Mouse (Mus musculus) liver, embryonic 11.5 days (tissue): ENCODE data around the gene Srpk2. TPM values are rescaled to one million over a fixed set of nuclear protein-coding genes. Genes with fewer than 3 reads are reported as not detected.
"Not testable (repeated sequence)": the region's sequence is repeated elsewhere in the genome, so short reads cannot be mapped to it uniquely, and the experiment has no call there.

Experiments
- ATAC-seq: fragments of 200-750 bp; cut with Nextera tagmentation; replicated peaks from 2 replicates; pipeline ENCODE4 v1.8.0; 2017; ENCODE audit warnings: moderate number of reproducible peaks, mild to moderate bottlenecking, moderate TSS enrichment, moderate library complexity; ENCODE audit not compliant: low FRiP score
- DNase-seq: peaks from one replicate; pipeline ENCODE4 v3.0.0-alpha.2; 2017; ENCODE audit warnings: low spot score
- H3K27ac ChIP-seq: fragments of 300-500 bp; sonication (generic); 2 replicates; pipeline ENCODE4 v1.5.1; 2014; ENCODE audit warnings: mild to moderate bottlenecking, low read depth, low read length, control low read depth
- H3K27me3 ChIP-seq: fragments of 300-500 bp; sonication (generic); replicated peaks from 2 replicates; pipeline ENCODE4 v1.6.1; 2014; ENCODE audit warnings: low read length, mixed read lengths; ENCODE audit not compliant: control insufficient read depth, insufficient read depth
- H3K36me3 ChIP-seq: fragments of 300-500 bp; sonication (generic); 2 replicates; pipeline ENCODE4 v1.6.1; 2014; ENCODE audit warnings: mild to moderate bottlenecking, low read length, moderate library complexity, mixed read lengths; ENCODE audit not compliant: control insufficient read depth, insufficient read depth
- H3K4me1 ChIP-seq: fragments of 300-500 bp; sonication (generic); replicated peaks from 2 replicates; pipeline ENCODE4 v1.6.1; 2014; ENCODE audit warnings: low read length, mixed read lengths; ENCODE audit not compliant: control insufficient read depth, insufficient read depth
- H3K4me2 ChIP-seq: fragments of 300-500 bp; sonication (generic); 2 replicates; pipeline ENCODE4 v1.6.1; 2014; ENCODE audit warnings: mild to moderate bottlenecking, control low read depth, moderate library complexity
- H3K4me3 ChIP-seq: fragments of 300-500 bp; sonication (generic); 2 replicates; pipeline ENCODE4 v1.5.1; 2014; ENCODE audit warnings: low read depth, low read length, control low read depth
- H3K9ac ChIP-seq: fragments of 300-500 bp; sonication (generic); 2 replicates; pipeline ENCODE4 v1.6.1; 2014; ENCODE audit warnings: low read depth, low read length, control low read depth
- H3K9me3 ChIP-seq: fragments of 300-500 bp; sonication (generic); 2 replicates; pipeline ENCODE4 v1.6.1; 2016; ENCODE audit warnings: low read length, inconsistent platforms, mixed read lengths; ENCODE audit not compliant: control insufficient read depth
- WGBS: fragments of 180-500 bp; shearing (Covaris S2); extraction: QIAGEN DNeasy Blood & Tissue Kit; methylation state at CpG from one replicate; pipeline ENCODE4 v1.1.7; 2014; 5-methylcytosine and 5-hydroxymethylcytosine counted together
- polyA plus RNA-seq: library from polyadenylated mRNA; unstranded; fragments of >200 nt; fragmentation: Nextera tagmentation; extraction: Ambion mirVana; gene quantifications from 2 replicates; pipeline ENCODE4 v1.2.1, GENCODE M21; 2014

The Srpk2 gene
- polyA plus RNA-seq, 1 experiment from 2014 or later, result 20.7 TPM

- H3K9ac ChIP-seq, result no peak overlapping the region
- H3K4me3 ChIP-seq, result no peak overlapping the region
- no peak overlapping the region for H3K4me2 ChIP-seq
- H3K27me3 ChIP-seq, result no peaks in the 10 kb centered on the region
- DNase-seq (no peak), ATAC-seq (no peak)
- WGBS, result 54% methylated on average over 5 of the region's 5 CpGs
- no peak overlapping the region for H3K27ac ChIP-seq
- H3K9me3 ChIP-seq, result no peaks in the 10 kb centered on the region
- H3K4me1 ChIP-seq, result peaks cover 14% of the 10 kb centered on the region
- no peaks in the 10 kb centered on the region for H3K36me3 ChIP-seq
Measured at GRCm38 (mm10) chr5:23596326-23596965, 88.0 kb downstream of the Srpk2 start.

- not testable (repeated sequence) for H3K4me2 ChIP-seq, H3K4me1 ChIP-seq, H3K27ac ChIP-seq, DNase-seq, H3K4me3 ChIP-seq, H3K9me3 ChIP-seq, H3K27me3 ChIP-seq, ATAC-seq, H3K36me3 ChIP-seq, H3K9ac ChIP-seq
- WGBS, result 92% methylated on average over 4 of the region's 5 CpGs
Measured at GRCm38 (mm10) chr5:23590298-23590697, 94.1 kb downstream of the Srpk2 start.

GRCm38 (mm10) chr5:23587614-23588013, 96.8 kb downstream of the Srpk2 start:
- Histone ChIP-seq H3K4me1 (peaks cover 2% of the 10 kb centered on the region; the same call in 1 of the 2 replicates), H3K4me3 (no peak overlapping the region), H3K27ac (no peak overlapping the region), H3K9ac (no peak overlapping the region), H3K9me3 (no peaks in the 10 kb centered on the region), H3K4me2 (no peak overlapping the region), H3K36me3 (no peaks in the 10 kb centered on the region), H3K27me3 (no peaks in the 10 kb centered on the region)
- WGBS, result 58% methylated on average over 2 of the region's 2 CpGs
- DNase-seq (no peak), ATAC-seq (no peak)

GRCm38 (mm10) chr5:23586531-23587453, 97.6 kb downstream of the Srpk2 start:
- H3K27ac ChIP-seq, result no peak overlapping the region
- no peaks in the 10 kb centered on the region for H3K36me3 ChIP-seq
- H3K9ac ChIP-seq, result no peak overlapping the region
- no peak overlapping the region for H3K4me3 ChIP-seq
- WGBS, result 78% methylated on average over 13 of the region's 13 CpGs
- no peaks in the 10 kb centered on the region for H3K27me3 ChIP-seq
- no peak overlapping the region; the same call in 1 of the 2 replicates for H3K4me2 ChIP-seq
- ATAC-seq, result no peak
- no peaks in the 10 kb centered on the region for H3K9me3 ChIP-seq
- no peak for DNase-seq
- H3K4me1 ChIP-seq, result peaks cover 2% of the 10 kb centered on the region; the same call in 1 of the 2 replicates

- Histone ChIP-seq H3K4me1 (no peaks in the 10 kb centered on the region; the same call in 1 of the 2 replicates), H3K4me3 (no peak overlapping the region), H3K4me2 (no peak overlapping the region), H3K9ac (no peak overlapping the region), H3K36me3 (no peaks in the 10 kb centered on the region), H3K27ac (no peak overlapping the region), H3K27me3 (no peaks in the 10 kb centered on the region), H3K9me3 (no peaks in the 10 kb centered on the region)
- no peak for ATAC-seq
- DNase-seq, result no peak
- 74% methylated on average over 2 of the region's 2 CpGs for WGBS
Measured at GRCm38 (mm10) chr5:23581484-23582060, 102.8 kb downstream of the Srpk2 start.

- Histone ChIP-seq H3K9ac (no peak overlapping the region), H3K27me3 (no peaks in the 10 kb centered on the region), H3K27ac (no peak overlapping the region), H3K36me3 (no peaks in the 10 kb centered on the region; the same call in 1 of the 2 replicates), H3K4me1 (no peaks in the 10 kb centered on the region; the same call in 1 of the 2 replicates), H3K4me3 (no peak overlapping the region), H3K9me3 (no peaks in the 10 kb centered on the region), H3K4me2 (no peak overlapping the region)
- WGBS, result 86% methylated on average over 3 of the region's 3 CpGs
- DNase-seq (no peak), ATAC-seq (no peak)
Measured at GRCm38 (mm10) chr5:23579120-23579880, 105.1 kb downstream of the Srpk2 start.

- Histone ChIP-seq H3K4me3 (no peak overlapping the region), H3K36me3 (no peaks in the 10 kb centered on the region; the same call in 1 of the 2 replicates), H3K27me3 (no peaks in the 10 kb centered on the region), H3K9ac (no peak overlapping the region), H3K4me1 (no peaks in the 10 kb centered on the region; the same call in 1 of the 2 replicates), H3K9me3 (0 out of 2 replicates have a peak, but pooled peaks cover 3% of the 10 kb centered on the region), H3K4me2 (no peak overlapping the region), H3K27ac (no peak overlapping the region)
- ATAC-seq (no peak), DNase-seq (no peak)
- 69% methylated on average over 4 of the region's 4 CpGs for WGBS
Measured at GRCm38 (mm10) chr5:23578322-23578957, 106.0 kb downstream of the Srpk2 start.

- Histone ChIP-seq H3K36me3 (no peaks in the 10 kb centered on the region; the same call in 1 of the 2 replicates), H3K4me3 (no peak overlapping the region), H3K4me1 (no peaks in the 10 kb centered on the region; the same call in 1 of the 2 replicates), H3K9me3 (0 out of 2 replicates have a peak, but pooled peaks cover 3% of the 10 kb centered on the region), H3K27ac (no peak overlapping the region), H3K27me3 (no peaks in the 10 kb centered on the region), H3K9ac (no peak overlapping the region), H3K4me2 (no peak overlapping the region)
- 83% methylated on average over 4 of the region's 4 CpGs for WGBS
- DNase-seq, result no peak
- ATAC-seq, result no peak
Measured at GRCm38 (mm10) chr5:23577847-23578246, 106.6 kb downstream of the Srpk2 start.
